Mouse (Mus musculus): ENCODE measurements around the gene C2cd5.

Gene C2cd5

GRCm38 (mm10) chr6:142979665-142980660 lies 120.0 kb downstream of the C2cd5 start:
- DNase-seq (ENCODE audit: low spot score in 2 of 2) = no peak

- DNase-seq (ENCODE audit: low spot score in 2 of 2) = no peak
These were observed 122.7 kb downstream of the C2cd5 start for GRCm38 (mm10) chr6:142977221-142977620.

DNA sequence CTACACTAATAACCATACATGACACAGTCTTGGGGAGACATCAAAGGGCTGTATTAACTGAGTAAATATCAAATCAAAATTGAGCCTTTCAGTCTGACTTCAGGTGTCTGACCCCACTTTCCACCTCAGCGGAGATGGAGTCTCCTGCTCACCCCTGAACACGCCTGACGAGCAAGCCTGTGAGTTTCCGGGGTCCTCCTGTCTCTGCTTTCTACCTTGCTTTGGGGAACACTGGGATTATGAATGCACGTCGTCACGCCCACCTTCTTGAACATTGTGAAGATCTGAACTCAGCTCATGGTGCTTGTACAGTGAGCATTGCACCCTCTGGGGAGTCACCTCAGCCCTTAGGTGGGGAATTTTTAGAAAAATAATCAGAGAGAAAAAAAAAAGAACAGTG lies 126.7 kb downstream of the C2cd5 start:
- DNase-seq (ENCODE audit: low spot score in 2 of 2) = no peak

DNA sequence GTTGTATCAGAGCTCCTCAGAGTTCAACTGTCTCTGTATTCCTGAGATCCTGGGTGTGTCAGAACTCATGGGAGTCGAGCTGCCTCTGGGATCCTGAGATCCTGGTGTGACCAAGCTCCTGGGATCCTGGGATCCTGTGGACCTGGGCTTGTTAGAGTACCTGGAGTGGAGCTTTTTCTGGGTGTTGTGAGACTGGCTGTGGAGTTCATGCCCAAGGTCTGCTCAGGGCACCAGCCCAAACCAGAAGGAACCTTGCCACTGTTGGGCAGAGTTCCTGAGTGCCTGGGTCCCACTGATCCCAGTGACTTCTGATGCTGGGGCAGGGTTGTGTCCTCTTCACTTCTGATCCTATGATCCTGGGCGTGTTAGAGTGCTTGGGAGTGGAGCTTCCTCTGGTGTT lies 127.7 kb downstream of the C2cd5 start:
- DNase-seq (ENCODE audit: low spot score in 2 of 2) = no peak

- no peak for DNase-seq (ENCODE audit: low spot score in 2 of 2)
These were observed 132.5 kb downstream of the C2cd5 start for GRCm38 (mm10) chr6:142967407-142967806.

DNA sequence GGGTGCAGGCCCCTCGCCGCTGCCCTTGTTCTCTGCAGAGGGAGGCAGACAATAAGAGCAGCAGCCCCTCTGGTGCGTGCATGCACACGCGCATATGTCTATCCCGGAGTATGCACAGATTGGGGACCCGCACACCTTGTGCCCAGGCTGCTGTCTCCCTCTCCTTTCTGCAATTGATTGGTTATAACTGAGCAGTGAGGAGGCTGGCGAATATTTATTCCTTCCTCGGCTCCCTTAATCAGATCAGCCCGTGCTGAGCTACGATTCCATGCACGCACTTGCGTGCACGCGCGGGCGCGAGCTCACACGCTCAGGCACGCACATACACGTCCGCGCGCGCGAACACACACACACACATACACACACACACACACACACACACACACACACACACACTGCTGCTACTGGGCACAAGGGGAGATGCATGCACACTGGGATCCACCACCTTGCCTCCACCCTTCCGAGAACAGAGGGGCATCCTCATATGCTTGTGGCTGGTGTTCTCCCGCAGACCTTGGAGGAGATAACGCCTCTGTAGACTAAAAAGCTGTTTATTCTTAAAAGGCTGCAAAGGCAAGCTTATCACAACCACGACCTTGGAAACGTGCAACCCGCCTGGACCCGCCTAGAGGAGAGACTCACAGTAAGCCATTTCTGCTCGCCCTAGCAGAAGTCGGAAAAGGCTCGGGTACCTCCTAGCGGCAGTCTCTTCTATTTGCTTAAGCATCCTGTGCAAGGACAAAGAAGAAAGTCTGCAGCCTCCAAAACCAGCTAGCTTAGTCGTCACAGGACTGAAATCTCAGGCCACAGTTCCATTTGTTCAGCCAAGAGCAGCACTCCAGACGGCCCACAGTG lies 135.2 kb downstream of the C2cd5 start:
- DNase-seq (ENCODE audit: low spot score in 2 of 2) = peak; percentile 87 to 88

DNA sequence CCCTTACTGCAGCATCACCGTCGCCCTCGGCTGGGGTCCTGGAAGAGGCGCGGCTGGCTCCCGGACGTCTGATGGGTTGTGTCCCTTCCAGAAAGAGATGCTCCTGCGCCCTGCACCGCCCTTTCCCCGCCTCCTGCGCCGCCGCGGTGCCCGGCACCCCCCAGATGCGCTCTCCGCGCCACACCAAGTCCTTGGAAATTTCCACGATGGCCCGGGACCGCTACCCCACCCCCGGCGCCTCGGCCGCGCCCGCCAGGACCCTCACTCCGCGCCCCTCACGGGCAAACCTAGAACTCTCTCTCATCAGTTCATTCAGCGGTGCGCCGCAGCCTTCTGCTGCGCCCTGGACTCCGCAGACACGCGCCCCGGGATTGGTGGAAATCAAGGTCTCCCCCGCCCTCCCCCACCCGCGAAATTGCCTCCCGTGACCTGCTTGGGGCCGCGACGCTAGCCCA lies 135.8 kb downstream of the C2cd5 start, which contains the start of gene St8sia1:
TSS of gene St8sia1 (minus strand) at position 377 of the 455 bp plus-strand sequence.
- peak; percentile 54 to 68 for DNase-seq (ENCODE audit: low spot score in 2 of 2)

DNA sequence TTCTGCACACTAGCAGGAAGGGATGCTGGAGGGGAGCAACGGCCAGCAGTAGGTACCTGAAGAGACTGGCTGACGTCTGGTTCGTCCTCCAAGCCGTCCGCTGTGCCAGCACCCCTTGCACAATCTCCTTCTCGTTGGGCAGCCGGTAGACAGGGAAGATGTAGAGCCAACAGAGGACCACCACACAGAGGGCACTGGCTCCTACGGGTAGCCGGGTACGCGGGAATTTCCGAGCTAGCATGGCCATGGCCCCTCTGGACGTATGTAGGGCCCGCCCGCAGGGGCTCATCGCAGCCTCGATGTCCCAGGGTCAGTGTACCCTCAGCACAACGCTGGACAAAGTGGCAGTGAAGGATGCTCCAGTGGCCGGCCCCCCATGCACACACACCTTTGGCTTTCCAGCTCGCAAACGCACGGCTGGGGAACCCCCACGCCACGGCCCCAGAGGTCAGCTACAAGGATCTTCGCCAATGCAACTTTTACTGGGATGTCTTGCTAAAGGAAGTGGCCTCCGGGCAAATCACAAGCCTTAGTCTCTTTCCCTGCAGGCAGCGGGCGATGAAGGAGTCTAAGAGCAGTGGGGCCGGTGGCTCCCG lies 136.4 kb downstream of the C2cd5 start:
- DNase-seq (ENCODE audit: low spot score in 2 of 2) = peak; percentile 26 to 34

DNA sequence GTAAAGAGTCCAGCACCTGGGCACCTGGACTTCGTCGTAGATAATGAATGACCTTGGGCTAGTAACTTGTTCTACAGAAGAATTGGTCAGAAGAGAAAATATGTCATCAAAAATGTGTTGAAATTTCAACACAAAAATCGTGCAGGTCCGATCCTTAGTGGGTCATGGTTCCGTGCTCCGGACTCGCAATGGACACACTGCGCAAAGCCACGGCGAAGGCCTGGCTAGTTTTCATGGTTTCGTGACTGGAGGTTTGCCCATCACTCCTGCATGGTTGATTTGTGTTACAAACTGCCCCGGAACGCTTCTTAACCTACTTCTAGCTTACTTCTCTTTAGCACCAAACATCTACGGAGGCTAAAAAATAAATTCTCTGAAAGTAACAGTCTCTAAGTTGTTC lies 137.1 kb downstream of the C2cd5 start:
- no peak for DNase-seq (ENCODE audit: low spot score in 2 of 2)

GRCm38 (mm10) chr6:142962476-142962875 lies 137.5 kb downstream of the C2cd5 start:
- no peak for DNase-seq (ENCODE audit: low spot score in 2 of 2)

- no peak for DNase-seq (ENCODE audit: low spot score in 2 of 2)
These were observed 138.1 kb downstream of the C2cd5 start for GRCm38 (mm10) chr6:142961721-142962455.
